Mouse (Mus musculus): ENCODE measurements around the gene Mlst8. TPM values are rescaled to one million over a fixed set of nuclear protein-coding genes. Genes with fewer than 3 reads are reported as not detected.

Gene Mlst8
- total and polyA plus RNA-seq, 2 experiments from 2014 or later: 26.3 to 55.3 TPM

- Histone ChIP-seq H3K4me2 (ENCODE audit: low read depth, low read length) (no peak overlapping the region), H3K4me1 (ENCODE audit: insufficient read depth, low read length) (peaks cover 25% of the 10 kb centered on the region), H3K9ac (replicated peaks; ENCODE audit: low read length) (no peak overlapping the region), H3K27me3 (ENCODE audit: insufficient read depth, low read length) (no peaks in the 10 kb centered on the region), H3K27ac (no peak overlapping the region), H3K9me3 (ENCODE audit: low read length) (no peaks in the 10 kb centered on the region), H3K36me3 (ENCODE audit: insufficient read depth, low read length) (peaks cover 30% of the 10 kb centered on the region), H3K4me3 (ENCODE audit: low read length) (no peak overlapping the region)
- no peak for ATAC-seq
- DNase-seq (ENCODE audit: low spot score): no peak
- WGBS: 91% methylated on average over 10 of the region's 10 CpGs
- no peak for TF ChIP-seq CTCF (IDR thresholded peaks at IDR 0.05; ENCODE audit: low read depth)
Measured at GRCm38 (mm10) chr17:24476022-24476776, 2.7 kb downstream of the Mlst8 start.

GRCm38 (mm10) chr17:24475586-24475985 lies 3.3 kb downstream of the Mlst8 start:
- no peak for TF ChIP-seq CTCF (IDR thresholded peaks at IDR 0.05; ENCODE audit: low read depth)
- Histone ChIP-seq H3K4me1 (ENCODE audit: insufficient read depth, low read length) (peaks cover 25% of the 10 kb centered on the region), H3K4me2 (ENCODE audit: low read depth, low read length) (no peak overlapping the region), H3K27ac (peak overlapping the region; percentile 71; the same call in 1 of the 2 replicates), H3K27me3 (ENCODE audit: insufficient read depth, low read length) (no peaks in the 10 kb centered on the region), H3K4me3 (ENCODE audit: low read length) (no peak overlapping the region), H3K36me3 (ENCODE audit: insufficient read depth, low read length) (peaks cover 30% of the 10 kb centered on the region), H3K9me3 (ENCODE audit: low read length) (no peaks in the 10 kb centered on the region), H3K9ac (replicated peaks; ENCODE audit: low read length) (no peak overlapping the region)
- DNase-seq (ENCODE audit: low spot score): no peak
- no peak for ATAC-seq
- 94% methylated on average over 6 of the region's 6 CpGs for WGBS

- Histone ChIP-seq H3K9me3 (ENCODE audit: low read length) (no peaks in the 10 kb centered on the region), H3K27me3 (ENCODE audit: insufficient read depth, low read length) (no peaks in the 10 kb centered on the region), H3K4me2 (ENCODE audit: low read depth, low read length) (no peak overlapping the region), H3K9ac (replicated peaks; ENCODE audit: low read length) (0 out of 2 replicates have a peak overlapping the region, but pooled peaks have one; percentile 25), H3K36me3 (ENCODE audit: insufficient read depth, low read length) (peaks cover 30% of the 10 kb centered on the region), H3K27ac (peak overlapping the region; percentile 71), H3K4me3 (ENCODE audit: low read length) (no peak overlapping the region), H3K4me1 (ENCODE audit: insufficient read depth, low read length) (peaks cover 25% of the 10 kb centered on the region)
- TF ChIP-seq CTCF (IDR thresholded peaks at IDR 0.05; ENCODE audit: low read depth): no peak
- 75% methylated on average over 5 of the region's 5 CpGs for WGBS
- no peak for ATAC-seq
- DNase-seq (ENCODE audit: low spot score): peak; percentile 49
Measured at GRCm38 (mm10) chr17:24474557-24474956, 4.3 kb downstream of the Mlst8 start.

- ATAC-seq: no peak
- no peak for TF ChIP-seq CTCF (IDR thresholded peaks at IDR 0.05; ENCODE audit: low read depth)
- no peak for DNase-seq (ENCODE audit: low spot score)
- Histone ChIP-seq H3K4me2 (ENCODE audit: low read depth, low read length) (peak within 1 kb of the TSS; percentile 97), H3K4me1 (ENCODE audit: insufficient read depth, low read length) (peaks cover 25% of the 10 kb centered on the region), H3K36me3 (ENCODE audit: insufficient read depth, low read length) (peaks cover 30% of the 10 kb centered on the region), H3K9me3 (ENCODE audit: low read length) (no peaks in the 10 kb centered on the region), H3K4me3 (ENCODE audit: low read length) (no peak within 1 kb of the TSS), H3K27ac (peak within 1 kb of the TSS; percentile 71), H3K9ac (replicated peaks; ENCODE audit: low read length) (0 out of 2 replicates have a peak within 1 kb of the TSS, but pooled peaks have one; percentile 25), H3K27me3 (ENCODE audit: insufficient read depth, low read length) (no peaks in the 10 kb centered on the region)
- WGBS: 74% methylated on average over 6 of the region's 6 CpGs
Measured at GRCm38 (mm10) chr17:24473612-24474275, 5.1 kb downstream of the Mlst8 start, which contains the start of gene Bricd5. Bricd5 (plus strand) TSS chr17:24473884.

GRCm38 (mm10) chr17:24472512-24472911 lies 6.4 kb downstream of the Mlst8 start:
- ATAC-seq: no peak
- peaks cover 18% of the 10 kb centered on the region for H3K4me1 ChIP-seq (ENCODE audit: insufficient read depth, low read length)

GRCm38 (mm10) chr17:24470701-24471527 lies 8.0 kb downstream of the Mlst8 start:
- no peak for TF ChIP-seq CTCF (IDR thresholded peaks at IDR 0.05; ENCODE audit: low read depth)
- under 1% methylated on average over 68 of the region's 68 CpGs for WGBS
- DNase-seq (ENCODE audit: low spot score) (peak; percentile 53), ATAC-seq (peak; percentile 22)
- peak overlapping the region; percentile 79 for H3K4me3 ChIP-seq (ENCODE audit: low read length)
- H3K4me2 ChIP-seq (ENCODE audit: low read depth, low read length): peak overlapping the region; percentile 97
- H3K27ac ChIP-seq: peak overlapping the region; percentile 92
- H3K9ac ChIP-seq (replicated peaks; ENCODE audit: low read length): peak overlapping the region; percentile 80
- no peaks in the 10 kb centered on the region for H3K9me3 ChIP-seq (ENCODE audit: low read length)
- peaks cover 16% of the 10 kb centered on the region for H3K36me3 ChIP-seq (ENCODE audit: insufficient read depth, low read length)
- no peaks in the 10 kb centered on the region for H3K27me3 ChIP-seq (ENCODE audit: insufficient read depth, low read length)
- peaks cover 18% of the 10 kb centered on the region for H3K4me1 ChIP-seq (ENCODE audit: insufficient read depth, low read length)

More at GRCm38 (mm10) chr17:24472512-24472911, 6.4 kb downstream of the Mlst8 start:
- no peak overlapping the region for H3K9ac ChIP-seq (replicated peaks; ENCODE audit: low read length)
- H3K27ac ChIP-seq: no peak overlapping the region; the same call in 1 of the 2 replicates
- H3K36me3 ChIP-seq (ENCODE audit: insufficient read depth, low read length): peaks cover 30% of the 10 kb centered on the region
- TF ChIP-seq CTCF (IDR thresholded peaks at IDR 0.05; ENCODE audit: low read depth): no peak
- peak overlapping the region; percentile 97 for H3K4me2 ChIP-seq (ENCODE audit: low read depth, low read length)
- H3K4me3 ChIP-seq (ENCODE audit: low read length): 0 out of 2 replicates have a peak overlapping the region, but pooled peaks have one; percentile 79
- 69% methylated on average over 4 of the region's 4 CpGs for WGBS
- no peaks in the 10 kb centered on the region for H3K27me3 ChIP-seq (ENCODE audit: insufficient read depth, low read length)
- DNase-seq (ENCODE audit: low spot score): peak; percentile 59
- no peaks in the 10 kb centered on the region for H3K9me3 ChIP-seq (ENCODE audit: low read length)

Data from hindbrain, postnatal 0 days (tissue).